Mouse (Mus musculus): ENCODE results near the gene Hint2. TPM values are rescaled to one million over a fixed set of nuclear protein-coding genes. Genes with fewer than 3 reads are reported as not detected.

Gene Hint2
- total RNA-seq, 2 experiments from 2014 or later = 48.5 to 53.8 TPM

DNA sequence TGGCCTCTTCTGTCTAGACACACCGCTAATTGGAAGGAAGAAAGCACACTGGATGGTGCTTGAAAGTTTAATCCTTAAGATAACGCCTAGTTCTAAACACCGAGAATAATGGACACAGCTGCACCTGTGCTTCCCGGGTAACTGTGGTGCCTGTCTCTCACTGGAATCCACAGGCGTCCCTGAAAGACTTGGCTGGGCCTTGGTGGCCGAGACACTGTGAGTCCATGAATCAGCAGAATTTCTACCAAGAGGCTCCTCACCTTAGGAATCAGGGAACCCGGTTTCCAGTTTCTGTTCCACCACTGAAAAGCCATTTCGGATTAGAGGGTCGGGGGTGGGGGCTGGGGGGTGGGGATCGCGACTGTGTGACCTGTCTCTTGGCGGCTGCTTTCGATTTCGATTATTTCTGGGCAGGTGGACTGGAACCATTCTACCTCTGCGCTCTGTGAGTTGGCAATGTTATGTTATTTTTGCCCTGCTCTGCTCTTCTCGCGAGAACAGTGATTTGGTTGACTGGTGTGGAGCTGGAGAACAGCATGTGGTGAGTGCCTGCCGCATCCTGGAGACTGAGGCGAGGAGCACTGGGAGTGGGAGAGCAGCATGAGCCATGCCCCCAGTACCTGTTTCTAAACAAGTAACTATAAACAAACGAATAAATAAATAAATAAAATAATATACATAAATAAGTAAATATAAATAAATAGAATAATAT is 27.0 kb downstream of the Hint2 start:
- no peak for DNase-seq
- intact Hi-C loops (cut with DNase I; ENCODE audit: low total_unique reads) = loop anchor here (5.0 kb wide), 1 partner anchor 97 kb away; no protein-coding TSS in a partner anchor

DNA sequence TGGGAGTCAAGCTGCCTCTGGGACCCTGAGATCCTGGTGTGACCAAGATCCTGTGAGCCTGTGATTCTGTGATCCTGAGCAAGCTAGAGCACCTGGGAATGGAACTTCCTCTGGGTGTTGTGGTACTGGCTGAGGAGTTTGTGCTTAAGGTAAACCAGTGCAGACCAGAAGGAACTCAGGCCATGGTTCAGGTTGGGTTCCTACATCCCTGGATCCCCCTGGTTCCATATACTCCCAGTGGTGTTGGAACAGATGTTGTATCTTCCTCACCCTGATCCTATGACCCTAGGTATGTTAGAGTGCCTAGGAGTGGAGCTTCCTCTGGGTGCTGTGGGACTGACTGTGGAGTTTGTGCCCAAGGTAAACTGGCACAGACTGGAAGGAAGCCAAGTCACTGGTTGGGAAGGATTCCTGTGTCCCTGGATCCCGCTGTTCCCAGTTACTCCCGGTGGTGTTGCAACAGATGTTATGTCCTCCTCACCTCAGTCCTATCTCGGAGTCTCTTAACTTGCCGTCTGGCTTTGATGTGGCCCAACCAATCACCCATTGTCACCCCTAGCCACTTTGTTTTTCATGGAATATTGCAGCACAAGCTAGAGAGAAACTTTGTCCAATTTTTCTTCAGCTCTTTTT is 36.0 kb downstream of the Hint2 start:
- no peak for DNase-seq
- intact Hi-C loops (cut with DNase I; ENCODE audit: low total_unique reads) = no loop called here

DNA sequence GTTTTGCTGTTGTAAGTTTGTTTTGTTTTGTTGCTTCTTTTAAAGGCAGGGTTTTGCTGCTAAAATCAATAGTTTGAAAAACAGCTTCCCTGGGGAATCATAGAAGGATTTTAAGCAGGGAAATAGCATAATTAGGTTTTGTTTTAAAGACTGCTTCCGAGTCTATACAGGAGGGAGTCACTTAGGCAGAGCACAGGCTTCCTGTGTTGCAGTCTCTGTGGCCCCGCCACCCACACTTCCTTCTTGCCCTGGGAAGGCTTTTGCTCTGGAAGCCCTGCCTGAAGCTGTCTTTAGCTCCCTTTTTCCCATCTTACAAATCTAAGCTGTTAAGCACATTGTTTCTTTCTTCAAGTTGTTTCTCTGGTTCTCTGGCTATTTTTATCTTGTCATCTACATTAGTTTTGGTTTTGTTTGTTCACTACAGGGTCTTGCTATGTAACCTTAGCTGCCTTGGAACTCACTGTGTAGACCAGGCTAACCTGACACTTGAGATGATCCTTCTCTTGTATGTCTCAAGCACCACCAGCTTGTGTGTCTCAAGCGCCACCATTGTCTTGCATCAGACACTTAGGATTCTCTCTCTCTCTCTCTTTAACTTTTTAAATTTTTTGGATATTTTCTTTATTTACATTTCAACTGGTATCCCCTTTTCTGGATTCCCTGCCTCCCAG is 43.1 kb downstream of the Hint2 start:
- intact Hi-C loops (cut with DNase I; ENCODE audit: low total_unique reads) = no loop called here
- DNase-seq = no peak

DNA sequence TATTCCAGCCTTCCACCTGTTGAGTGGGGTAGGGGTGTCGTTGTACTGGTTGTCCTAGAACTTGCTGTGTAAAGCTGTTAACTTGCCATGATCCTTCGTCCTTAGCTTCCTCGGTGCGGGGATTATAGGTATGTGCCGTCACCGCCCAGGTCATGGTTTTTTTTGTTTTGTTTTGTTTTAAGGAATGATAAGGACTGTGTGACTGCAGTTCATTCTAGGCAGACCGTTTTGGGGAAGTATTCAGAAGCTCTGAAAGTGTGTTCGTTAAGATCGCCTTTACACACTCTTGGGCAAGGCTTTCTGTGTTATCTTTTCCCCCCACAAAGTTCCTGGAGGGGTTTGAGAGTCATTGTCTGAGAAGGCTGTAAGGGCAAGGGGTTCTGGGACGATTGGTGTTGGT is 43.7 kb downstream of the Hint2 start:
- intact Hi-C loops (cut with DNase I; ENCODE audit: low total_unique reads) = no loop called here
- no peak for DNase-seq

DNA sequence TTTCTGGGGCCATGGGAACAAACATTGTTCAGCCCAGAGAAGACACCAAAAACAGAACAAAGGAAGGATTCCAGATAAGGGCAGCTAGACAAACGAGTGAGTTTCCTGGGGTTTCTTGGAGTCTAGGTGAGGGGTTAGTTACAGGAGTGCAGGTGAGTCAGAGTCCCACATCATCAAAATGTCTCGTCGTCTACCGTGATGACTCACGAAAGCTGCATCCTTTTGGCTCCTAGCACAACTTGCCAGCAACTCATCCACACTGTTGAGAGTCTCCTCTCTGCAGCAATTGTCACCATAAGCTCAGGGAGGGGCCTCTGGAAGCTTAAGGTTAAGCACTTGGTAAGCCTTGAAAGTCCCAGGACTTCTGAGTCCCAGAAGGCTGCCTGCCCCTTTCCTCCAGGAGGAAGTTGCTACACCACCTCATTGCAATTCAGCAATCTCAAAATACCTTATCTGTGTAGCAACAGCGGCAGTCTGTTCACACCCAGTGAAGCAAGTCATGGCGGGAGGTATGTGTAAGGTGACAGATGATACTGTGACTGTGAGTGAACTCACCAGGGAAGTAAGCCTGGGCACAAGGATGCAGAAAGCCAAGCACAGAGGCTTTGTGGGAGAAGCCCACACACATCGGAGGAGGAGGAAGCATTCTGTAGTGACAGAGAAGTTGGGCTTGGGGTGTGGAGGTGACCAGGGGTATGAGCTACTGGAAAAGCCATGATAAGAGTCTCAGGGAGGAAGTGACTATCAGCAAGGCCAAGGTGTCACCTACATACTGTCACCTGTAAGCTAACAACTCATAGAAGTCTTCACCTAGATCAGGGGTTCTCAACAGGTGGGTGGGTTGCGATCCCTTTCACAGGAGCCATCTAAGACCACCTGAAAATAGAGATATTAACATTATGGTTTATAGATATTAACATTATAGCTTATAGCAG is 51.2 kb downstream of the Hint2 start:
- intact Hi-C loops (cut with DNase I; ENCODE audit: low total_unique reads) = no loop called here
- no peak for DNase-seq

Small RNA genes within 50 kb of the gene (microRNA-seq; reads per million reads assigned to microRNA genes)
- gene Gm25262 = 0 to 0.32 reads per million in 2 experiments

Other genes starting within 250 kb of the Hint2 start
- not detected for gene Fam166b, start 227.3 kb downstream of the Hint2 start, total RNA-seq (2021)
- 10 to 100 TPM; 25.2 to 28.0 TPM for gene Tesk1, start 214.5 kb downstream of the Hint2 start, total RNA-seq (2021)
- not detected for gene Cd72, start 201.8 kb downstream of the Hint2 start, total RNA-seq (2021)
- gene Sit1, start 172.7 kb downstream of the Hint2 start, total RNA-seq (2021) = not detected
- gene Ccdc107, start 163.6 kb downstream of the Hint2 start, total RNA-seq (2021) = 10 to 100 TPM; 25.7 to 25.9 TPM
- gene Arhgef39, start 156.8 kb downstream of the Hint2 start, total RNA-seq (2021) = 1 to 10 TPM; 1.3 to 1.6 TPM
- 1 to 10 TPM; 2.1 to 2.9 TPM for gene Car9, start 149.5 kb downstream of the Hint2 start, total RNA-seq (2021)
- 1,000 to 10,000 TPM; 8,430 to 9,008 TPM for gene Tpm2, start 132.7 kb downstream of the Hint2 start, total RNA-seq (2021)
- gene Creb3, start 94.1 kb downstream of the Hint2 start, total RNA-seq (2021) = 10 to 100 TPM; 38.7 to 45.6 TPM
- gene Tln1, start 93.8 kb downstream of the Hint2 start, total RNA-seq (2021) = 10 to 100 TPM; 67.6 to 77.4 TPM
- gene Rgp1, start 77.8 kb downstream of the Hint2 start, total RNA-seq (2021) = 10 to 100 TPM; 21.9 to 22.3 TPM
- gene Gba2, start 77.6 kb downstream of the Hint2 start, total RNA-seq (2021) = 1 to 10 TPM; 5.1 to 6.2 TPM
- under 1 TPM in 1 of 2 experiments, not detected in 1; 0.29 TPM for gene Msmp, start 72.0 kb downstream of the Hint2 start, total RNA-seq (2021)
- gene Npr2, start 24.5 kb downstream of the Hint2 start, total RNA-seq (2021) = 10 to 100 TPM; 29.5 to 31.4 TPM
- not detected for gene Spag8, start 2.9 kb downstream of the Hint2 start, total RNA-seq (2021)
- 1 to 10 TPM; 8.2 to 9.7 TPM for gene Tmem8b, start 12.5 kb upstream of the Hint2 start, total RNA-seq (2021)
- under 1 TPM; 0.16 to 0.20 TPM for gene Fam221b, start 12.7 kb upstream of the Hint2 start, total RNA-seq (2021)
- gene Olfr70, start 44.3 kb upstream of the Hint2 start, total RNA-seq (2021) = not detected
- not detected for gene Olfr71, start 53.8 kb upstream of the Hint2 start, total RNA-seq (2021)
- 1 to 10 TPM; 1.9 to 2.7 TPM for gene Hrct1, start 70.7 kb upstream of the Hint2 start, total RNA-seq (2021)
- 1 to 10 TPM; 1.1 to 2.2 TPM for gene Spaar, start 73.6 kb upstream of the Hint2 start, total RNA-seq (2021)
- gene Olfr159, start 114.5 kb upstream of the Hint2 start, total RNA-seq (2021) = not detected
- gene Olfr156, start 167.4 kb upstream of the Hint2 start, total RNA-seq (2021) = not detected
- not detected for gene Olfr157, start 183.7 kb upstream of the Hint2 start, total RNA-seq (2021)
- not detected for gene Olfr155, start 195.1 kb upstream of the Hint2 start, total RNA-seq (2021)
- gene Reck, start 219.1 kb upstream of the Hint2 start, total RNA-seq (2021) = 10 to 100 TPM in 1 of 2 experiments, 1 to 10 TPM in 1; 8.6 to 11.1 TPM

All from gastrocnemius, postnatal 14 days (tissue).